Mouse (Mus musculus): Measurements from ENCODE around the gene Sorcs3. TPM values are rescaled to one million over a fixed set of nuclear protein-coding genes. Genes with fewer than 3 reads are reported as not detected.

Sorcs3 gene
- polyA plus RNA-seq, 1 experiment: 0.66 TPM

GRCm38 (mm10) chr19:48847700-48848099 lies 641.9 kb downstream of the Sorcs3 start:
- 57% methylated on average over 3 of the region's 3 CpGs for WGBS
- H3K4me1 ChIP-seq (ENCODE audit: control insufficient read depth, insufficient read depth, low read length): peaks cover 2% of the 10 kb centered on the region; the same call in 1 of the 2 replicates
- no peaks in the 10 kb centered on the region for H3K27me3 ChIP-seq (replicated peaks; ENCODE audit: control insufficient read depth, insufficient read depth, low read length)
- no peak overlapping the region for H3K27ac ChIP-seq (ENCODE audit: insufficient read depth, low read depth, low read length)
- DNase-seq: no peak
- TF ChIP-seq POLR2A (IDR thresholded peaks at IDR 0.05; ENCODE audit: low read depth, low read length) (no peak), CTCF (conservative IDR thresholded peaks at IDR 0.05; ENCODE audit: insufficient read depth, insufficient read length, low read depth, low read length) (no peak)
- no peaks in the 10 kb centered on the region for H3K36me3 ChIP-seq (ENCODE audit: control insufficient read depth, insufficient read depth, low read length)
- H3K4me3 ChIP-seq (ENCODE audit: insufficient read depth, low read depth, low read length): no peak overlapping the region

DNA sequence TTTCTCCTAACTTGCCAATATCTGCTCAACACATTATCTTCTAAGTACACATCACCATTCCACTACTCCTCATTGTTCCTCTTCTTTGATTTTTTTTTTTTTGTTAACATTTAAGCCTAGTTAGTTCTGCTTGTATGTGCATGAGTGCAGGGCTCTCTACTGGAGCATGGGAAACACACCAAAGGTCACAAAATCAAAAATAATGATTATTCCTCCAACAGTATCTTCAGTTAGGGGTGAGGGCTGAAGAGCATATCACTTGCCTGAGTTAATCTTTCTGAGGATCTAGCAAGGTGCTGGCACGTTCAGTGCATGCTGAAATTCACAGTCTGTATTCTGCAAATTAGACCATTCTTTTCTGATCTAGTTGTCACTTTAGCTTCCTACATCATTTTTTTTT lies 644.6 kb downstream of the Sorcs3 start:
- H3K27ac ChIP-seq (ENCODE audit: insufficient read depth, low read depth, low read length): no peak overlapping the region
- no peaks in the 10 kb centered on the region for H3K27me3 ChIP-seq (replicated peaks; ENCODE audit: control insufficient read depth, insufficient read depth, low read length)
- peaks cover 2% of the 10 kb centered on the region; the same call in 1 of the 2 replicates for H3K4me1 ChIP-seq (ENCODE audit: control insufficient read depth, insufficient read depth, low read length)
- no peaks in the 10 kb centered on the region for H3K36me3 ChIP-seq (ENCODE audit: control insufficient read depth, insufficient read depth, low read length)
- H3K4me3 ChIP-seq (ENCODE audit: insufficient read depth, low read depth, low read length): no peak overlapping the region
- TF ChIP-seq CTCF (conservative IDR thresholded peaks at IDR 0.05; ENCODE audit: insufficient read depth, insufficient read length, low read depth, low read length) (no peak), POLR2A (IDR thresholded peaks at IDR 0.05; ENCODE audit: low read depth, low read length) (no peak)
- WGBS: 60% methylated on average over 1 of the region's 1 CpGs
- peak; percentile 61 for DNase-seq
